Mouse (Mus musculus): ENCODE measurements around the gene Ppp2r5c. TPM values are rescaled to one million over a fixed set of nuclear protein-coding genes. Genes with fewer than 3 reads are reported as not detected.

Ppp2r5c gene
- polyA plus RNA-seq, 1 experiment from 2014 or later, result 146 TPM

GRCm38 (mm10) chr12:110436638-110437366, 10.1 kb upstream of the Ppp2r5c start:
- Histone ChIP-seq H3K9ac (ENCODE audit: low read length) (no peak overlapping the region), H3K9me3 (replicated peaks; ENCODE audit: control insufficient read depth, low read length) (no peaks in the 10 kb centered on the region), H3K36me3 (ENCODE audit: control insufficient read depth, insufficient read depth, low read length) (no peaks in the 10 kb centered on the region), H3K4me3 (replicated peaks; ENCODE audit: low read length) (no peak overlapping the region), H3K4me2 (ENCODE audit: low read depth, low read length) (no peak overlapping the region), H3K27ac (ENCODE audit: low read length) (no peak overlapping the region), H3K27me3 (ENCODE audit: control insufficient read depth, insufficient read depth, low read length) (no peaks in the 10 kb centered on the region), H3K4me1 (ENCODE audit: control insufficient read depth, insufficient read depth, low read length) (no peaks in the 10 kb centered on the region)
- 51% methylated on average over 9 of the region's 9 CpGs for WGBS
- no peak for ATAC-seq (ENCODE audit: insufficient read depth, low FRiP score)

DNA sequence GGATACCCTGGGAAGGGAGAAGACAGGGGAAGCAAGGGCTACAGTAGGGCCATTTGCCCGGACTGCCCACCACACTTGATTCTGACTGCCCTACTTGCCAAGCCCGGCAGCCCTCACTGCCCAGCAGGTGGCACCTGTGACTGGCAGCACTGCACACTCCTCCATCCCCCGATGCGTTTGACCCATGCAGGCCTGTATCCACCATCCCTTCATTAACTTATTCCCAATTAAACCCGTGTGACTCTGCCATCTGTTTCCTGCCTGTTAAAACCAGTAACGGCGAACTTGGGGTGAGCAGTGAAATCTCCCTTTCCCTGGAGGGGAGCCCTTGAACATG, 9.6 kb upstream of the Ppp2r5c start:
- no peaks in the 10 kb centered on the region for H3K27me3 ChIP-seq (ENCODE audit: control insufficient read depth, insufficient read depth, low read length)
- 61% methylated on average over 7 of the region's 7 CpGs for WGBS
- H3K27ac ChIP-seq (ENCODE audit: low read length), result no peak overlapping the region
- H3K9ac ChIP-seq (ENCODE audit: low read length), result no peak overlapping the region
- H3K4me2 ChIP-seq (ENCODE audit: low read depth, low read length), result no peak overlapping the region
- H3K9me3 ChIP-seq (replicated peaks; ENCODE audit: control insufficient read depth, low read length), result no peaks in the 10 kb centered on the region
- ATAC-seq (ENCODE audit: insufficient read depth, low FRiP score), result no peak
- H3K36me3 ChIP-seq (ENCODE audit: control insufficient read depth, insufficient read depth, low read length), result no peaks in the 10 kb centered on the region
- H3K4me3 ChIP-seq (replicated peaks; ENCODE audit: low read length), result no peak overlapping the region
- no peaks in the 10 kb centered on the region for H3K4me1 ChIP-seq (ENCODE audit: control insufficient read depth, insufficient read depth, low read length)

DNA sequence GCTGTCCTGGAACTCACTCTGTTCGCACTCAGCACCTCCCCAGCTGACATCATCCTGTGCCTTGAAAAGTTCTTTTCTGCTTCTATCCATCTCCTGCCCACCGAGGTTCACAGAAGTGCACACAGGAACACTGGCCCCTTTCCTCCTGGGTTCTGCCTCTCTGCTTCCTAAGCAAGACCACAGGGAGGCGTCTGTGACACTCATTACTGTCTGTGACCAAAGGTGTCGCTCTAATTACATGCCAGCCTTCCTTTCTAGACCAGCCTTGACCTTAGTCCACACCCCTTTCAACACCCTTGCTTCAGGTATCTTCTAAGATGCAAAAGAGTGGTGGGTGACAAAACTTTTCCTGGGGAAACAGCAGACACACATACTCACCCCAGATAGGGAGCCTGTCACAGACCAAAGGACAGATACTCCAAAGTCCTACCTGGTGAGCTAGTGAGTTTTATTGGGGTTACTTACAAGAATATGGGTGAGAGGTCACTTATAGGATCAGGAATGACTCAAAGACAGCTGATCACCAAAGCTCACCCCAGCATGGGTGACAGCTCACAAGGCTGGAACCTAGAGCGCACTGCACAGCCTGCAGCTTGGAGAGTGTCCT, 8.4 kb upstream of the Ppp2r5c start:
- H3K4me2 ChIP-seq (ENCODE audit: low read depth, low read length), result no peak overlapping the region
- 44% methylated on average over 5 of the region's 5 CpGs for WGBS
- no peak overlapping the region for H3K27ac ChIP-seq (ENCODE audit: low read length)
- no peaks in the 10 kb centered on the region for H3K36me3 ChIP-seq (ENCODE audit: control insufficient read depth, insufficient read depth, low read length)
- H3K9ac ChIP-seq (ENCODE audit: low read length), result no peak overlapping the region
- H3K9me3 ChIP-seq (replicated peaks; ENCODE audit: control insufficient read depth, low read length), result no peaks in the 10 kb centered on the region
- no peaks in the 10 kb centered on the region for H3K27me3 ChIP-seq (ENCODE audit: control insufficient read depth, insufficient read depth, low read length)
- H3K4me1 ChIP-seq (ENCODE audit: control insufficient read depth, insufficient read depth, low read length), result no peaks in the 10 kb centered on the region
- ATAC-seq (ENCODE audit: insufficient read depth, low FRiP score), result no peak
- no peak overlapping the region for H3K4me3 ChIP-seq (replicated peaks; ENCODE audit: low read length)

DNA sequence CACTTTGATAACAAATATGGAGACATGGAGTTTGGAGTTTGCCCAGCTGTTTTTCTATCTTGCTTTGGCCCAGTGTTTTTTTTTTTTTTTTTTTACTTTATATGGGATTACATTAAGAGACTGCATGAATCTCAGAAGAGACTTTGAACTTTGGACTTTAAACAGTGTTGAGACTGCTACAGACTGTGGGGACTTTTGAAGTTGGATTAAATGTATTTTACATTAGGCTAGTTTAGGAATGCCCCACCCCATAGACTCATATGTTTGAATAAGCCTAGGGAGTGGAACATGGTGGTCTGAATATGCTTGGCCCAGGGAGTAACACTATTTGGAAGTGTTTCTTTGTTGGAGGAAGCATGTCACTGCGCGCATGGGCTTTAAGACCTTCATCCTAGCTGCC, 4.7 kb upstream of the Ppp2r5c start:
- WGBS, result 48% methylated on average over 2 of the region's 2 CpGs
- Histone ChIP-seq H3K27ac (ENCODE audit: low read length) (peak overlapping the region; percentile 28), H3K36me3 (ENCODE audit: control insufficient read depth, insufficient read depth, low read length) (no peaks in the 10 kb centered on the region), H3K27me3 (ENCODE audit: control insufficient read depth, insufficient read depth, low read length) (no peaks in the 10 kb centered on the region), H3K4me3 (replicated peaks; ENCODE audit: low read length) (no peak overlapping the region), H3K9ac (ENCODE audit: low read length) (no peak overlapping the region), H3K4me2 (ENCODE audit: low read depth, low read length) (no peak overlapping the region), H3K9me3 (replicated peaks; ENCODE audit: control insufficient read depth, low read length) (no peaks in the 10 kb centered on the region), H3K4me1 (ENCODE audit: control insufficient read depth, insufficient read depth, low read length) (peaks cover 8% of the 10 kb centered on the region)
- ATAC-seq (ENCODE audit: insufficient read depth, low FRiP score), result no peak

GRCm38 (mm10) chr12:110444530-110444929, 2.4 kb upstream of the Ppp2r5c start:
- no peaks in the 10 kb centered on the region for H3K27me3 ChIP-seq (ENCODE audit: control insufficient read depth, insufficient read depth, low read length)
- no peak overlapping the region for H3K4me3 ChIP-seq (replicated peaks; ENCODE audit: low read length)
- no peak overlapping the region for H3K4me2 ChIP-seq (ENCODE audit: low read depth, low read length)
- no peak overlapping the region for H3K9ac ChIP-seq (ENCODE audit: low read length)
- H3K4me1 ChIP-seq (ENCODE audit: control insufficient read depth, insufficient read depth, low read length), result peaks cover 14% of the 10 kb centered on the region
- no peaks in the 10 kb centered on the region for H3K36me3 ChIP-seq (ENCODE audit: control insufficient read depth, insufficient read depth, low read length)
- no peaks in the 10 kb centered on the region for H3K9me3 ChIP-seq (replicated peaks; ENCODE audit: control insufficient read depth, low read length)
- WGBS, result 62% methylated on average over 5 of the region's 5 CpGs
- H3K27ac ChIP-seq (ENCODE audit: low read length), result no peak overlapping the region
- ATAC-seq (ENCODE audit: insufficient read depth, low FRiP score), result no peak

DNA sequence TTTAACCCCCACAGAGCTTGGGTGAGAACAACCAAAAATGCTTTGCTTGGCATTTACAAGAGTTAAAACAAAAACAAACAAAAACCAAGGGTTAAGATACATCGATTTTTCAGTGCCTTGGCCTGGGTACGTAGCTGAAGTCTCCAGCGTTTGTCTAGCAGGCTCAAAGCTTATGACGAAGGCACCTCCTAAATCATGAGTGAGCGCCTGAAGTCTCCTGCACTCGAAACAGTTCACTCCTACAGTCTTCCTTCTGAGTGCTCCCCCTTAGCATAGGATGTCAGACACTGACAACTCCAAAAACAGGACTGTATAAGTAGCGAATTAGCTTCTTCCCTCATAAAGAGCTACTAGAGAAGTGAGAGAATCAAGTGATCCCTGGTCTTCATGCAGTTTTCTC, 1.1 kb upstream of the Ppp2r5c start:
- H3K27me3 ChIP-seq (ENCODE audit: control insufficient read depth, insufficient read depth, low read length), result no peaks in the 10 kb centered on the region
- no peaks in the 10 kb centered on the region for H3K36me3 ChIP-seq (ENCODE audit: control insufficient read depth, insufficient read depth, low read length)
- no peaks in the 10 kb centered on the region for H3K9me3 ChIP-seq (replicated peaks; ENCODE audit: control insufficient read depth, low read length)
- H3K4me1 ChIP-seq (ENCODE audit: control insufficient read depth, insufficient read depth, low read length), result peaks cover 14% of the 10 kb centered on the region
- peak overlapping the region; percentile 84 for H3K4me2 ChIP-seq (ENCODE audit: low read depth, low read length)
- ATAC-seq (ENCODE audit: insufficient read depth, low FRiP score), result no peak
- peak overlapping the region; percentile 81 for H3K9ac ChIP-seq (ENCODE audit: low read length)
- 25% methylated on average over 7 of the region's 7 CpGs for WGBS
- peak overlapping the region; percentile 95 for H3K4me3 ChIP-seq (replicated peaks; ENCODE audit: low read length)
- peak overlapping the region; percentile 99 for H3K27ac ChIP-seq (ENCODE audit: low read length)

GRCm38 (mm10) chr12:110447306-110447705, 386 bp downstream of the Ppp2r5c start:
- peak overlapping the region; percentile 95 for H3K4me3 ChIP-seq (replicated peaks; ENCODE audit: low read length)
- H3K4me2 ChIP-seq (ENCODE audit: low read depth, low read length), result peak overlapping the region; percentile 93
- 0% methylated on average over 39 of the region's 39 CpGs for WGBS
- H3K4me1 ChIP-seq (ENCODE audit: control insufficient read depth, insufficient read depth, low read length), result peaks cover 14% of the 10 kb centered on the region
- no peaks in the 10 kb centered on the region for H3K9me3 ChIP-seq (replicated peaks; ENCODE audit: control insufficient read depth, low read length)
- H3K27ac ChIP-seq (ENCODE audit: low read length), result peak overlapping the region; percentile 80
- peak; percentile 26; the same call in 1 of the 2 replicates for ATAC-seq (ENCODE audit: insufficient read depth, low FRiP score)
- H3K27me3 ChIP-seq (ENCODE audit: control insufficient read depth, insufficient read depth, low read length), result no peaks in the 10 kb centered on the region
- H3K36me3 ChIP-seq (ENCODE audit: control insufficient read depth, insufficient read depth, low read length), result no peaks in the 10 kb centered on the region
- H3K9ac ChIP-seq (ENCODE audit: low read length), result peak overlapping the region; percentile 93

DNA sequence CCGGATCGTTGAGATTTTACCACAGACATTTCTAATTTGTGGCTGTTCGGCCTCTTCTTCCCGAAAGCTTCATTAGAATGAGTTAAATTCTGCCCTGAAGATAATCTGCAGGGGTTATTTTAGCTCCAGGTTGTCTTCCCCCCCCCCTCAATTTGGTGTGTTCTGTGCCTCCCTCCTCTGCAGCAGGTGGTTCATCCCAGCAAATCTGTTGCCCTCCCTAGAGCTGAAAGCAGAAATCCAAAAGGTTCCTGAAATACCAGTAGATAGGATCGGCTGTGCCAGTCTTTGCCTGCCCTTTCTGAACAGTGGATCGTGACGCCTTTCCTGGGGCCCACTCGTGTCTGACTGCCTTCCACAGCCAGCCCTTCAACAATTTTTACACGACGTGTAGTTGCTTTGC, 1.8 kb downstream of the Ppp2r5c start:
- Histone ChIP-seq H3K4me3 (replicated peaks; ENCODE audit: low read length) (no peak overlapping the region), H3K9me3 (replicated peaks; ENCODE audit: control insufficient read depth, low read length) (no peaks in the 10 kb centered on the region), H3K9ac (ENCODE audit: low read length) (no peak overlapping the region), H3K27me3 (ENCODE audit: control insufficient read depth, insufficient read depth, low read length) (no peaks in the 10 kb centered on the region), H3K4me1 (ENCODE audit: control insufficient read depth, insufficient read depth, low read length) (peaks cover 14% of the 10 kb centered on the region), H3K27ac (ENCODE audit: low read length) (no peak overlapping the region), H3K36me3 (ENCODE audit: control insufficient read depth, insufficient read depth, low read length) (no peaks in the 10 kb centered on the region), H3K4me2 (ENCODE audit: low read depth, low read length) (no peak overlapping the region)
- 87% methylated on average over 10 of the region's 10 CpGs for WGBS
- no peak for ATAC-seq (ENCODE audit: insufficient read depth, low FRiP score)

- 8% methylated on average over 5 of the region's 5 CpGs for WGBS
- H3K4me3 ChIP-seq (replicated peaks; ENCODE audit: low read length), result no peak overlapping the region
- H3K4me2 ChIP-seq (ENCODE audit: low read depth, low read length), result no peak overlapping the region
- peak overlapping the region; percentile 36; the same call in 1 of the 2 replicates for H3K9ac ChIP-seq (ENCODE audit: low read length)
- H3K36me3 ChIP-seq (ENCODE audit: control insufficient read depth, insufficient read depth, low read length), result no peaks in the 10 kb centered on the region
- ATAC-seq (ENCODE audit: insufficient read depth, low FRiP score), result peak; percentile 89
- no peaks in the 10 kb centered on the region for H3K4me1 ChIP-seq (ENCODE audit: control insufficient read depth, insufficient read depth, low read length)
- H3K27me3 ChIP-seq (ENCODE audit: control insufficient read depth, insufficient read depth, low read length), result no peaks in the 10 kb centered on the region
- H3K9me3 ChIP-seq (replicated peaks; ENCODE audit: control insufficient read depth, low read length), result no peaks in the 10 kb centered on the region
- H3K27ac ChIP-seq (ENCODE audit: low read length), result no peak overlapping the region
Measured at GRCm38 (mm10) chr12:110454223-110454622, 7.3 kb downstream of the Ppp2r5c start.
